Mouse (Mus musculus) ES-Bruce4 (cell line): Measurements from ENCODE around the gene Serpinb11.

Experiments
- CTCF ChIP-seq: IDR thresholded peaks from one replicate; pipeline ENCODE4 v1.8.1; 2011; ENCODE audit warnings: low read depth, low read length
- POLR2A ChIP-seq: IDR thresholded peaks from one replicate; pipeline ENCODE4 v1.8.1; 2011; ENCODE audit warnings: low read length; ENCODE audit not compliant: insufficient read depth

GRCm38 (mm10) chr1:107368944-107369343 is 7.9 kb downstream of the Serpinb11 start:
- TF ChIP-seq CTCF (no peak), POLR2A (no peak)
